Mouse (Mus musculus) midbrain, embryonic 11.5 days (tissue): ENCODE data around the gene Lamb1. TPM values are rescaled to one million over a fixed set of nuclear protein-coding genes. Genes with fewer than 3 reads are reported as not detected.

Experiments
- ATAC-seq: fragments of 200-750 bp; cut with Nextera tagmentation; 2 replicates; pipeline ENCODE4 v1.8.0; 2017; ENCODE audit warnings: moderate TSS enrichment, moderate library complexity; ENCODE audit not compliant: low FRiP score
- DNase-seq: peaks from one replicate; pipeline ENCODE4 v3.0.0; 2015; ENCODE audit warnings: low spot score; ENCODE audit errors: missing footprints
- H3K27ac ChIP-seq: fragments of 300-500 bp; sonication (generic); 2 replicates; pipeline ENCODE4 v1.5.1; 2014; ENCODE audit warnings: low read depth, low read length
- H3K27me3 ChIP-seq: fragments of 300-500 bp; sonication (generic); 2 replicates; pipeline ENCODE4 v1.6.1; 2014; ENCODE audit warnings: mild to moderate bottlenecking, low read length, moderate library complexity, mixed read lengths; ENCODE audit not compliant: control insufficient read depth, insufficient read depth
- H3K36me3 ChIP-seq: fragments of 300-500 bp; sonication (generic); 2 replicates; pipeline ENCODE4 v1.6.1; 2014; ENCODE audit warnings: mild to moderate bottlenecking, low read length, moderate library complexity, mixed read lengths; ENCODE audit not compliant: control insufficient read depth, insufficient read depth
- H3K4me1 ChIP-seq: fragments of 300-500 bp; sonication (generic); 2 replicates; pipeline ENCODE4 v1.6.1; 2014; ENCODE audit warnings: low read length; ENCODE audit not compliant: control insufficient read depth, insufficient read depth
- H3K4me2 ChIP-seq: fragments of 300-500 bp; sonication (generic); 2 replicates; pipeline ENCODE4 v1.6.1; 2014; ENCODE audit warnings: mild to moderate bottlenecking, moderate library complexity
- H3K4me3 ChIP-seq: fragments of 300-500 bp; sonication (generic); 2 replicates; pipeline ENCODE4 v1.5.1; 2014; ENCODE audit warnings: low read depth, low read length
- H3K9ac ChIP-seq: fragments of 300-500 bp; sonication (generic); 2 replicates; pipeline ENCODE4 v1.6.1; 2014; ENCODE audit warnings: low read length
- H3K9me3 ChIP-seq: fragments of 300-500 bp; sonication (generic); 2 replicates; pipeline ENCODE4 v1.6.1; 2016; ENCODE audit warnings: low read length; ENCODE audit not compliant: control insufficient read depth
- WGBS: fragments of 180-500 bp; shearing (Covaris S2); extraction: QIAGEN DNeasy Blood & Tissue Kit; methylation state at CpG from one replicate; pipeline ENCODE4 v1.1.7; 2014; 5-methylcytosine and 5-hydroxymethylcytosine counted together
- polyA plus RNA-seq: library from polyadenylated mRNA; unstranded; fragments of >200 nt; fragmentation: Nextera tagmentation; extraction: Ambion mirVana; gene quantifications from 2 replicates; pipeline ENCODE4 v1.2.1, GENCODE M21; 2014

The Lamb1 gene
- polyA plus RNA-seq, 1 experiment from 2014 or later = 17.3 TPM

- peaks cover 6% of the 10 kb centered on the region; the same call in 1 of the 2 replicates for H3K4me1 ChIP-seq
- no peak overlapping the region for H3K4me3 ChIP-seq
- H3K4me2 ChIP-seq = no peak overlapping the region
- H3K9ac ChIP-seq = no peak overlapping the region
- DNase-seq (peak; percentile 8), ATAC-seq (no peak)
- H3K27me3 ChIP-seq = peaks cover 5% of the 10 kb centered on the region
- no peaks in the 10 kb centered on the region for H3K36me3 ChIP-seq
- H3K27ac ChIP-seq = no peak overlapping the region
- 68% methylated on average over 8 of the region's 8 CpGs for WGBS
- H3K9me3 ChIP-seq = no peaks in the 10 kb centered on the region
Observed at GRCm38 (mm10) chr12:31272012-31272735, 7.1 kb downstream of the Lamb1 start.

GRCm38 (mm10) chr12:31272846-31273245, 7.8 kb downstream of the Lamb1 start:
- Histone ChIP-seq H3K4me2 (no peak overlapping the region), H3K9ac (no peak overlapping the region), H3K27ac (no peak overlapping the region), H3K4me1 (peaks cover 6% of the 10 kb centered on the region; the same call in 1 of the 2 replicates), H3K27me3 (peaks cover 2% of the 10 kb centered on the region; the same call in 1 of the 2 replicates), H3K9me3 (no peaks in the 10 kb centered on the region), H3K4me3 (no peak overlapping the region), H3K36me3 (no peaks in the 10 kb centered on the region)
- no peak for ATAC-seq
- DNase-seq = peak; percentile 79
- 78% methylated on average over 2 of the region's 2 CpGs for WGBS

- no peak for ATAC-seq
- peaks cover 6% of the 10 kb centered on the region; the same call in 1 of the 2 replicates for H3K4me1 ChIP-seq
- H3K9ac ChIP-seq = no peak overlapping the region
Observed at GRCm38 (mm10) chr12:31273646-31274045, 8.6 kb downstream of the Lamb1 start.

DNA sequence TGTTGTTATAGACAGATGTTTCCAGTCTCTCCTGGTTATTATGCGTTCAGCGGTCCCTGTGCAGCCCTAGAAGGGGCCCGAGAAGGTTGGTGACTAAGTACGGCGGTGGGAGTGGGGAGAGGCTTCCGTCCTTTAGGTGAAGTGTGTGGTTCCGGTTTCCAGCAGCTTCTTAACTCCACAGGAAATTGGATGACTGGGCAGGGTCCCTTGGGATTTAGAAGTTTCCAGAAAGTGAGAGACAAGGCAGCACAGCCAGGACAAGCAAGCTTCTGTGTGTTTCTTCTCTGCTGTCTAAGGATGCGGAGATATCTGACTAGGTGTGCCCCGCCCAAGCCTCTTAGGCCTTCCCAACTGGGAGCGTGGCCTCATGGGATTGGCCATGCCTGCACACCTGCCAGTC, 10.4 kb downstream of the Lamb1 start:
- Histone ChIP-seq H3K4me2 (no peak overlapping the region), H3K27me3 (no peaks in the 10 kb centered on the region), H3K27ac (no peak overlapping the region), H3K4me3 (no peak overlapping the region), H3K9me3 (no peaks in the 10 kb centered on the region), H3K4me1 (peaks cover 6% of the 10 kb centered on the region; the same call in 1 of the 2 replicates), H3K36me3 (no peaks in the 10 kb centered on the region), H3K9ac (no peak overlapping the region)
- 87% methylated on average over 10 of the region's 10 CpGs for WGBS
- ATAC-seq (no peak), DNase-seq (peak; percentile 33)

More at GRCm38 (mm10) chr12:31273646-31274045, 8.6 kb downstream of the Lamb1 start:
- no peaks in the 10 kb centered on the region for H3K27me3 ChIP-seq
- no peak overlapping the region for H3K4me2 ChIP-seq
- WGBS = 93% methylated on average over 7 of the region's 7 CpGs
- no peaks in the 10 kb centered on the region for H3K36me3 ChIP-seq
- peak; percentile 2 for DNase-seq
- H3K9me3 ChIP-seq = no peaks in the 10 kb centered on the region
- no peak overlapping the region for H3K4me3 ChIP-seq
- H3K27ac ChIP-seq = no peak overlapping the region

- 95% methylated on average over 11 of the region's 11 CpGs for WGBS
Observed at GRCm38 (mm10) chr12:31278270-31278669, 13.2 kb downstream of the Lamb1 start.

GRCm38 (mm10) chr12:31280318-31280717, 15.3 kb downstream of the Lamb1 start:
- H3K27me3 ChIP-seq = no peaks in the 10 kb centered on the region
- H3K4me1 ChIP-seq = no peaks in the 10 kb centered on the region
- no peak for ATAC-seq
- no peaks in the 10 kb centered on the region for H3K9me3 ChIP-seq
- H3K4me2 ChIP-seq = no peak overlapping the region
- H3K9ac ChIP-seq = no peak overlapping the region
- H3K36me3 ChIP-seq = no peaks in the 10 kb centered on the region
- no peak overlapping the region for H3K4me3 ChIP-seq
- WGBS = 88% methylated on average over 7 of the region's 7 CpGs
- H3K27ac ChIP-seq = no peak overlapping the region
- DNase-seq = peak; percentile 53

More at GRCm38 (mm10) chr12:31278270-31278669, 13.2 kb downstream of the Lamb1 start:
- Histone ChIP-seq H3K27me3 (no peaks in the 10 kb centered on the region), H3K4me1 (no peaks in the 10 kb centered on the region), H3K36me3 (no peaks in the 10 kb centered on the region), H3K9me3 (no peaks in the 10 kb centered on the region), H3K4me3 (no peak overlapping the region), H3K27ac (no peak overlapping the region), H3K4me2 (no peak overlapping the region), H3K9ac (no peak overlapping the region)
- DNase-seq (no peak), ATAC-seq (no peak)

DNA sequence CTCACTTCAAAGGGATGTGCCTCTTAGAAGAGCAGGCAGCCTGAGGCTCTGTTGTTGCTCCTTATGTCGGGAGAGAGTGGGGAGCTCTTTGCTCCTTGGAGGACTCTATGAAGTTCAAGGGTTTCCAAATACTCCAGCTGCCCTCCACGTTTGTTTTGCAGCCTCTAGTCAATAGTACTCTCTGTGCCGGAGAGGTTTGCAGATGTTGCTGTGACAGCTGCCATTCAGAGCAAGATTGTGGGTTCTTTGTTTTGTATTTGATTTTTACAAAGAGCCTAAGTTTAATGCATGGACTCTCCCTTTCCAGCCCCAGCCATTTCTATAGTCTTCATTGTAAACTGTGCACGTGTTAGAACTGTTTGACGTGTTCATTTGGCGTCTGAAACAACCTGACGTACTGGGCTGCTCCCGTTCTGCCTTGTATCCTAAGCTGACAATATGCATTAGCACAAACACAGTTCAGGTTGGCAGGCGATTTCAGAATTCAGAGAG, 16.1 kb downstream of the Lamb1 start:
- WGBS = 42% methylated on average over 9 of the region's 9 CpGs
- no peaks in the 10 kb centered on the region for H3K36me3 ChIP-seq
- no peaks in the 10 kb centered on the region for H3K9me3 ChIP-seq
- no peaks in the 10 kb centered on the region for H3K4me1 ChIP-seq
- no peak overlapping the region for H3K4me3 ChIP-seq
- ATAC-seq = no peak
- no peak overlapping the region for H3K27ac ChIP-seq
- no peak overlapping the region for H3K4me2 ChIP-seq
- no peak overlapping the region for H3K9ac ChIP-seq
- no peaks in the 10 kb centered on the region for H3K27me3 ChIP-seq
- DNase-seq = peak; percentile 69

DNA sequence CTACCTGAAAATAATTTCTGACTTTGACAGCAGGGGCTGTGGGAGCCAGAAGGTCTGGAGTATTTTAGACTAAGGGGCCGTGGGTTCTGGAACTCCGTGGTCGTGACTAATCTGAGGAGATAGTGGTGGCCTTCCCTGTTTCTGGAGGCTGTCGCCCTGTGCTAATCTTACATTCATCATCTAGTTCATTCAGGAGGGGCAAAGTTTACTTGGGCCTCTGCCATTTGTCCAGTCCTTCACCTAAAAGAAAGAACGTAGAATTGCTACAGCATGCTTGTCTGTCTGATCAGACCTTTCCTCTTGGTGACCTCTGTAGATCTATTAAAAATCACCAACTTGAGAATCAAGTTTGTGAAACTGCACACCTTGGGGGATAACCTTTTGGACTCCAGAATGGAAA, 17.2 kb downstream of the Lamb1 start:
- no peaks in the 10 kb centered on the region for H3K9me3 ChIP-seq
- no peak overlapping the region for H3K4me3 ChIP-seq
- H3K9ac ChIP-seq = no peak overlapping the region
- no peaks in the 10 kb centered on the region for H3K36me3 ChIP-seq
- no peaks in the 10 kb centered on the region for H3K27me3 ChIP-seq
- no peak for ATAC-seq
- no peak overlapping the region for H3K4me2 ChIP-seq
- WGBS = 84% methylated on average over 5 of the region's 5 CpGs
- DNase-seq = peak; percentile 67
- H3K27ac ChIP-seq = no peak overlapping the region
- no peaks in the 10 kb centered on the region for H3K4me1 ChIP-seq

DNA sequence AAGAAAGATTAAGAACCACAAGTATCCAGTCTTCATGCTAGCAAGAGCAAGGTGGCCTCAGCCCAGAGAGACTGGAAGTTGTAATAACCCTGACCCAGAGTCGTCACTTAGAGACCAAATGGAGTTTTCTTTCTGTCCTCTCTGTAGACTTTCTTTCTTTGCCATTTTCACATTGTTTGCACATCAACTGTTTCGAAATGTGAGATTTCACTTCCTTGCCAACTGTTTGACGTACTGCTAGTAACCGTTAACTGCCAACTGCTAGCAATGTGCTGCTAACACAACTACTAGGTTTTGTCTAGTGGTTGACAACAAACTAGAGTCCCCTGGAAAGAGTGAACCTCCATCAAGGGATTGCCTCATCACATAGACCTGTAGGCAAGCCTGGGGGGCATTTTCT, 18.1 kb downstream of the Lamb1 start:
- Histone ChIP-seq H3K4me3 (no peak overlapping the region), H3K27me3 (no peaks in the 10 kb centered on the region), H3K27ac (no peak overlapping the region), H3K9me3 (no peaks in the 10 kb centered on the region), H3K4me1 (no peaks in the 10 kb centered on the region), H3K36me3 (no peaks in the 10 kb centered on the region), H3K9ac (no peak overlapping the region), H3K4me2 (no peak overlapping the region)
- whole genome bisulfite sequencing = 93% methylated on average over 4 of the region's 4 CpGs
- ATAC-seq (no peak), DNase-seq (no peak)
